Mouse (Mus musculus): Measurements from ENCODE around the gene Tango6. TPM values are rescaled to one million over a fixed set of nuclear protein-coding genes. Genes with fewer than 3 reads are reported as not detected.

The Tango6 gene
- total RNA-seq, 1 experiment, result 13.6 TPM

DNA sequence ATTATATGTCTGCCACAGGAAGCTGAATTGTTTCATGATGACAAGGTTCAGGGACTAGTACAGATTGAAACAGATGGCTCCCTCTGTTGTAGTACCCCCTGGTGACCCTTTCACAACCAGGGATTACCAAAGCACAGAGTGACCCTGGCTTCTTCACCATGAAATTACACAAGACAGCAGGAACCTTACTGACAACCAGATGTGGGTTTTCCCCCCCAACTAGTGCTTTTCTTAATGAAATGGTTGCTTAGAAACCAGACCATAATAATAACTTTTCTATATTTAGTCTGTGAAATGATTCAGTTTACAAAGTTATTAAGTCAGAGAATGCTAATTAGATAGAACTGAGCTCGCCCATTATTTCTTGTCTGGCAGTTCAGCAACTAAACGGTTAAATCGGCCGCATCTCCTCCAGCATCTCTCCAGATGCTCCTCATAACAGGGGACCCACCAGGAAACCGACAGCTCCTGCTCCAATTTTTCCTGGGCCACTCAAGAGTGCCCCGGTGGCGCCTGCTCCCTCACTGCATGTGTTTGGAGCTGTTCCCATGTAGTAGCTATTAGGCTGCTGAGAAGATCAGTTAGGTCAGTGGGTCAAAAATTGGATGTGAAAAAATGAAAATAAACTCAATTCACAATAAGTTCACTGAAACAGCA lies 79.1 kb downstream of the Tango6 start:
- no peak for DNase-seq (ENCODE audit: low read depth, low spot score)
- H3K36me3 ChIP-seq (ENCODE audit: control insufficient read depth, insufficient read depth, low read length, poor library complexity, severe bottlenecking), result peaks cover 2% of the 10 kb centered on the region; the same call in 1 of the 2 replicates
- in situ Hi-C loops (cut with MboI; ENCODE audit: low sequenced_read_pairs in 2 of 2, unreplicated experiment in 2 of 2), result no loop called here
- H3K27ac ChIP-seq (ENCODE audit: insufficient read depth, low read depth, low read length, poor library complexity, severe bottlenecking), result no peak overlapping the region
- H3K9me3 ChIP-seq (ENCODE audit: control insufficient read depth, insufficient read depth, low read depth, low read length), result no peaks in the 10 kb centered on the region
- no peaks in the 10 kb centered on the region; a peak in 1 of 4 replicates for H3K4me1 ChIP-seq (ENCODE audit: control insufficient read depth in 2 of 2, insufficient read depth in 2 of 2, low read length in 2 of 2, poor library complexity in 1 of 2)
- H3K9ac ChIP-seq (ENCODE audit: insufficient read depth, low read depth, low read length, poor library complexity, severe bottlenecking), result no peak overlapping the region
- TF ChIP-seq HCFC1 (IDR thresholded peaks at IDR 0.05; ENCODE audit: borderline replicate concordance, insufficient read depth, low read length), result no peak
- no peak for TF ChIP-seq ZC3H11A (IDR thresholded peaks at IDR 0.05; ENCODE audit: borderline replicate concordance, low read depth, low read length)
- no peak overlapping the region for H3K4me3 ChIP-seq (ENCODE audit: insufficient read depth in 1 of 2, low read depth in 1 of 2, low read length in 2 of 2, poor library complexity in 1 of 2, severe bottlenecking in 1 of 2)

DNA sequence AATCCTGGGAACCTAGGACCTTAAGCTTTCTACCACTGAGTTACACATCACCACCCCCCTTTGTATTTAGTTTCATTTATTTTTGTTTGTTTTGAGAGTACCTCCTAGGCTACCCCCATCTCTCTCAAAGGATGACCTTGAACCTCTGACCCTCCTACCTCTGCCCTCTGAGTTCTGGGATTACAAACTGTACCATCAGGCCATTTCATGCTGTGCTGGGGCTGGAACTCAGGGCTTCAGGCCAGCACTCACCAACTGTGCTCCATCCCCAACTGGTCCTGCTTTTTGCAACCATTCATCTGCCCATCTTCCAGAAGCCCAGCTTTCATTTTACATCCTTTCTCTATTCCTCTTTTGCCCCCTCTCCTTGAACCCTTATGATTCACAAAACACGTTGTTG lies 81.7 kb downstream of the Tango6 start:
- no peak overlapping the region for H3K9ac ChIP-seq (ENCODE audit: insufficient read depth, low read depth, low read length, poor library complexity, severe bottlenecking)
- H3K27ac ChIP-seq (ENCODE audit: insufficient read depth, low read depth, low read length, poor library complexity, severe bottlenecking), result no peak overlapping the region
- H3K36me3 ChIP-seq (ENCODE audit: control insufficient read depth, insufficient read depth, low read length, poor library complexity, severe bottlenecking), result no peaks in the 10 kb centered on the region; the same call in 1 of the 2 replicates
- H3K4me1 ChIP-seq (ENCODE audit: control insufficient read depth in 2 of 2, insufficient read depth in 2 of 2, low read length in 2 of 2, poor library complexity in 1 of 2), result no peaks in the 10 kb centered on the region; a peak in 1 of 4 replicates
- DNase-seq (ENCODE audit: low read depth, low spot score), result no peak
- in situ Hi-C loops (cut with MboI; ENCODE audit: low sequenced_read_pairs in 2 of 2, unreplicated experiment in 2 of 2), result no loop called here
- TF ChIP-seq ZC3H11A (IDR thresholded peaks at IDR 0.05; ENCODE audit: borderline replicate concordance, low read depth, low read length), result no peak
- TF ChIP-seq CHD2 (IDR thresholded peaks at IDR 0.05; ENCODE audit: low read depth, low read length), result no peak
- TF ChIP-seq HCFC1 (IDR thresholded peaks at IDR 0.05; ENCODE audit: borderline replicate concordance, insufficient read depth, low read length), result no peak
- TF ChIP-seq MAFK (IDR thresholded peaks at IDR 0.05; ENCODE audit: insufficient read depth, low read depth, low read length), result no peak
- no peak for TF ChIP-seq ZNF384 (IDR thresholded peaks at IDR 0.05; ENCODE audit: low read depth, low read length)
- no peaks in the 10 kb centered on the region for H3K9me3 ChIP-seq (ENCODE audit: control insufficient read depth, insufficient read depth, low read depth, low read length)
- no peak overlapping the region for H3K4me3 ChIP-seq (ENCODE audit: insufficient read depth in 1 of 2, low read depth in 1 of 2, low read length in 2 of 2, poor library complexity in 1 of 2, severe bottlenecking in 1 of 2)

DNA sequence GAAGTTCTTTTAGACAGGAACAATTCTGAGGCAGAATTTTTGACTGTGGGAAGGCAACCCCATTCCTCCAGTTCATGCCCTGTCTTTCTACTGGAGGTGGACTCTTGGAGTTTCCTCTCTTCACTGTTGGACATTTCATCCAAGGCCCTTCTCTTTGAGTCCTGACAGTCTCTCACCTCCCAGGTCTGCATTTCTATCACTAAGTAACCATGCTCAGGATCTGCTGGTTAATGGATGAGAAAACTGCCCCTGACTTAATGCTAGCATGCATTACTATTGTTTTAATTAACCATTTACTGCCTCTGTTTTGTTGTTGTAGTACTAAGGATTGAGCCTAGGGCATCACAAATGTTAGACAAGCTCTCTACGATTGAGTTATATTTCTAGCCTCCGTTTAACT lies 82.7 kb downstream of the Tango6 start:
- Histone ChIP-seq H3K4me3 (ENCODE audit: insufficient read depth in 1 of 2, low read depth in 1 of 2, low read length in 2 of 2, poor library complexity in 1 of 2, severe bottlenecking in 1 of 2) (no peak overlapping the region), H3K9me3 (ENCODE audit: control insufficient read depth, insufficient read depth, low read depth, low read length) (no peaks in the 10 kb centered on the region), H3K9ac (ENCODE audit: insufficient read depth, low read depth, low read length, poor library complexity, severe bottlenecking) (no peak overlapping the region), H3K36me3 (ENCODE audit: control insufficient read depth, insufficient read depth, low read length, poor library complexity, severe bottlenecking) (no peaks in the 10 kb centered on the region; the same call in 1 of the 2 replicates), H3K27ac (ENCODE audit: insufficient read depth, low read depth, low read length, poor library complexity, severe bottlenecking) (no peak overlapping the region), H3K4me1 (ENCODE audit: control insufficient read depth in 2 of 2, insufficient read depth in 2 of 2, low read length in 2 of 2, poor library complexity in 1 of 2) (no peaks in the 10 kb centered on the region; a peak in 1 of 4 replicates)
- TF ChIP-seq CHD2 (IDR thresholded peaks at IDR 0.05; ENCODE audit: low read depth, low read length) (no peak), MAFK (IDR thresholded peaks at IDR 0.05; ENCODE audit: insufficient read depth, low read depth, low read length) (no peak), HCFC1 (IDR thresholded peaks at IDR 0.05; ENCODE audit: borderline replicate concordance, insufficient read depth, low read length) (no peak), ZC3H11A (IDR thresholded peaks at IDR 0.05; ENCODE audit: borderline replicate concordance, low read depth, low read length) (no peak), ZNF384 (IDR thresholded peaks at IDR 0.05; ENCODE audit: low read depth, low read length) (no peak)
- in situ Hi-C loops (cut with MboI; ENCODE audit: low sequenced_read_pairs in 2 of 2, unreplicated experiment in 2 of 2), result no loop called here
- DNase-seq (ENCODE audit: low read depth, low spot score), result no peak

DNA sequence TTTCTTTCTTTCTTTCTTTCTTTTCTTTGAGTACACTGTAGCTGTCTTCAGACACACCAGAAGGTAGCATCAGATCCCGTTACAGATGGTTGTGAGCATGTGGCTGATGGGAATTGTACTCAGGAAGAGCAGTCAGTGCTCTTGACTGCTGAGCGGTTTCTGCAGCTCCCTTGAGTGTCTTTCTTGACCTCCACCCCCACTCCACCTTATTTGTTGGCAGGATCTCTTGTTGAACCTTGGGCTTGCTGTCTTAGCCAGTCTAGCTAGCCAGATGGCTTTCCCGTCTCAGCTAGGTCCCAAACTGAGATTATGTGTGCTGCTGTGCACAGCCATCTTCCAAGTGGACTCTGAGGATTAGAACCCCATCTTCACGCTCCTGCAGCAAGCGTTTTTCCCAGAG lies 83.9 kb downstream of the Tango6 start:
- no peak for DNase-seq (ENCODE audit: low read depth, low spot score)
- Histone ChIP-seq H3K9me3 (ENCODE audit: control insufficient read depth, insufficient read depth, low read depth, low read length) (no peaks in the 10 kb centered on the region), H3K27ac (ENCODE audit: insufficient read depth, low read depth, low read length, poor library complexity, severe bottlenecking) (no peak overlapping the region), H3K9ac (ENCODE audit: insufficient read depth, low read depth, low read length, poor library complexity, severe bottlenecking) (no peak overlapping the region), H3K4me1 (ENCODE audit: control insufficient read depth in 2 of 2, insufficient read depth in 2 of 2, low read length in 2 of 2, poor library complexity in 1 of 2) (no peaks in the 10 kb centered on the region), H3K4me3 (ENCODE audit: insufficient read depth in 1 of 2, low read depth in 1 of 2, low read length in 2 of 2, poor library complexity in 1 of 2, severe bottlenecking in 1 of 2) (no peak overlapping the region), H3K36me3 (ENCODE audit: control insufficient read depth, insufficient read depth, low read length, poor library complexity, severe bottlenecking) (peaks cover 2% of the 10 kb centered on the region; the same call in 1 of the 2 replicates)
- in situ Hi-C loops (cut with MboI; ENCODE audit: low sequenced_read_pairs in 2 of 2, unreplicated experiment in 2 of 2), result no loop called here
- no peak for TF ChIP-seq MAFK (IDR thresholded peaks at IDR 0.05; ENCODE audit: insufficient read depth, low read depth, low read length)
- no peak for TF ChIP-seq ZC3H11A (IDR thresholded peaks at IDR 0.05; ENCODE audit: borderline replicate concordance, low read depth, low read length)
- no peak for TF ChIP-seq HCFC1 (IDR thresholded peaks at IDR 0.05; ENCODE audit: borderline replicate concordance, insufficient read depth, low read length)
- TF ChIP-seq ZNF384 (IDR thresholded peaks at IDR 0.05; ENCODE audit: low read depth, low read length), result no peak
- TF ChIP-seq CHD2 (IDR thresholded peaks at IDR 0.05; ENCODE audit: low read depth, low read length), result no peak

Measured in ES-E14 (cell line).